Mouse (Mus musculus) embryonic facial prominence, embryonic 13.5 days (tissue): Measurements from ENCODE around the gene Sik1. TPM values are rescaled to one million over a fixed set of nuclear protein-coding genes. Genes with fewer than 3 reads are reported as not detected.
A peak's percentile ranks its signal among the peaks of the same experiment; 100 is the strongest.

Experiments
- ATAC-seq: fragments of 200-750 bp; cut with Nextera tagmentation; 2 replicates; pipeline ENCODE4 v1.8.0; 2017; ENCODE audit warnings: low read depth; ENCODE audit not compliant: insufficient number of reproducible peaks, insufficient read depth, low FRiP score, low TSS enrichment
- H3K27ac ChIP-seq: fragments of 300-500 bp; sonication (generic); 2 replicates; pipeline ENCODE4 v1.5.1; 2015; ENCODE audit warnings: moderate library complexity, mild to moderate bottlenecking, inconsistent platforms
- H3K27me3 ChIP-seq: fragments of 300-500 bp; sonication (generic); 2 replicates; pipeline ENCODE4 v1.6.1; 2015; ENCODE audit warnings: mild to moderate bottlenecking, inconsistent platforms
- H3K36me3 ChIP-seq: fragments of 300-500 bp; sonication (generic); 2 replicates; pipeline ENCODE4 v1.6.1; 2015; ENCODE audit warnings: mild to moderate bottlenecking, inconsistent platforms
- H3K4me1 ChIP-seq: fragments of 300-500 bp; sonication (generic); 2 replicates; pipeline ENCODE4 v1.6.1; 2015; ENCODE audit warnings: inconsistent platforms
- H3K4me2 ChIP-seq: fragments of 300-500 bp; sonication (generic); 2 replicates; pipeline ENCODE4 v1.6.1; 2015; ENCODE audit warnings: moderate library complexity, mild to moderate bottlenecking, inconsistent platforms
- H3K4me3 ChIP-seq: fragments of 300-500 bp; sonication (generic); 2 replicates; pipeline ENCODE4 v1.5.1; 2015; ENCODE audit warnings: mild to moderate bottlenecking, inconsistent platforms
- H3K9ac ChIP-seq: fragments of 300-500 bp; sonication (generic); 2 replicates; pipeline ENCODE4 v1.6.1; 2015; ENCODE audit warnings: mild to moderate bottlenecking, inconsistent platforms
- H3K9me3 ChIP-seq: fragments of 300-500 bp; sonication (generic); 2 replicates; pipeline ENCODE4 v1.6.1; 2016; ENCODE audit warnings: inconsistent platforms
- WGBS: fragments of 180-500 bp; shearing (Covaris S2); methylation state at CpG from one replicate; pipeline ENCODE4 v1.1.7; 2015; ENCODE audit warnings: mixed read lengths; 5-methylcytosine and 5-hydroxymethylcytosine counted together
- polyA plus RNA-seq: library from polyadenylated mRNA; unstranded; fragments of >200 nt; fragmentation: Nextera tagmentation; extraction: Ambion mirVana; gene quantifications from 2 replicates; pipeline ENCODE4 v1.2.1, GENCODE M21; 2015

Gene Sik1
- polyA plus RNA-seq, 1 experiment from 2014 or later, result 15.6 TPM

- H3K4me2 ChIP-seq, result no peak overlapping the region
- 78% methylated on average over 6 of the region's 6 CpGs for WGBS
- ATAC-seq, result no peak
Observed at GRCm38 (mm10) chr17:31862136-31862535, 6.5 kb upstream of the Sik1 start.

GRCm38 (mm10) chr17:31861661-31862060 lies 6.1 kb upstream of the Sik1 start:
- Histone ChIP-seq H3K27ac (no peak overlapping the region), H3K4me3 (no peak overlapping the region), H3K27me3 (no peaks in the 10 kb centered on the region), H3K4me1 (peaks cover 22% of the 10 kb centered on the region), H3K4me2 (no peak overlapping the region), H3K36me3 (no peaks in the 10 kb centered on the region), H3K9me3 (no peaks in the 10 kb centered on the region), H3K9ac (no peak overlapping the region)
- no peak for ATAC-seq
- 86% methylated on average over 5 of the region's 5 CpGs for WGBS

More at GRCm38 (mm10) chr17:31862136-31862535, 6.5 kb upstream of the Sik1 start:
- Histone ChIP-seq H3K27me3 (no peaks in the 10 kb centered on the region), H3K27ac (no peak overlapping the region), H3K9ac (no peak overlapping the region), H3K9me3 (no peaks in the 10 kb centered on the region), H3K36me3 (no peaks in the 10 kb centered on the region), H3K4me1 (peaks cover 17% of the 10 kb centered on the region), H3K4me3 (no peak overlapping the region)

DNA sequence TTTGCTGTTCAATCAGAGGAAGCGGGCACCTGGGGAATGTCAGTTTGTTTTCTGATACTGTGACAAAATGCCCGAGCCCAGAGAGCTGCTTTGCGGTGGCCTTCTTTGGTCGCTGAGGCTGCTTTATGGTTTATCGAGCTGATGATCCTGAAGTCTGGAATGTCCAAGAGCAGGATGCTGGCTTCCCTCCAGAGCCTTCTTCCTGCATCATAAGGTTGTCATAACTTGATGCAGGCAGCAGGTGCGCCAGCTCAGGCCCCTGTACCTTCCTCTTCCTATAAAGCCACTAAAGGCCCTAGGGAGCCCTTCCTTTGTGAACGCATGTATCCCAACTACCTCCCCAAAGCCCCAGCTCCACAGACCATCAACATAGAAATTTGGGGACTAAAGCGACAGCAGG lies 5.3 kb upstream of the Sik1 start:
- Histone ChIP-seq H3K4me2 (no peak overlapping the region), H3K4me1 (peaks cover 27% of the 10 kb centered on the region), H3K9me3 (no peaks in the 10 kb centered on the region), H3K9ac (no peak overlapping the region), H3K36me3 (no peaks in the 10 kb centered on the region), H3K27ac (no peak overlapping the region), H3K27me3 (no peaks in the 10 kb centered on the region), H3K4me3 (no peak overlapping the region)
- 95% methylated on average over 8 of the region's 8 CpGs for whole genome bisulfite sequencing
- no peak for ATAC-seq

- H3K4me1 ChIP-seq, result peaks cover 17% of the 10 kb centered on the region
Observed at GRCm38 (mm10) chr17:31859367-31859766, 3.8 kb upstream of the Sik1 start.

GRCm38 (mm10) chr17:31858786-31859185 lies 3.2 kb upstream of the Sik1 start:
- no peak for ATAC-seq
- Histone ChIP-seq H3K36me3 (no peaks in the 10 kb centered on the region), H3K27me3 (no peaks in the 10 kb centered on the region), H3K4me2 (no peak overlapping the region), H3K9me3 (no peaks in the 10 kb centered on the region), H3K4me3 (no peak overlapping the region), H3K9ac (peak overlapping the region; percentile 21; the same call in 1 of the 2 replicates), H3K27ac (no peak overlapping the region), H3K4me1 (peaks cover 20% of the 10 kb centered on the region)
- WGBS, result 78% methylated on average over 2 of the region's 2 CpGs

More at GRCm38 (mm10) chr17:31859367-31859766, 3.8 kb upstream of the Sik1 start:
- H3K4me2 ChIP-seq, result no peak overlapping the region
- no peak overlapping the region for H3K27ac ChIP-seq
- no peak overlapping the region for H3K9ac ChIP-seq
- H3K36me3 ChIP-seq, result no peaks in the 10 kb centered on the region
- no peak for ATAC-seq
- 57% methylated on average over 2 of the region's 2 CpGs for WGBS
- H3K9me3 ChIP-seq, result no peaks in the 10 kb centered on the region
- H3K4me3 ChIP-seq, result no peak overlapping the region
- no peaks in the 10 kb centered on the region for H3K27me3 ChIP-seq

DNA sequence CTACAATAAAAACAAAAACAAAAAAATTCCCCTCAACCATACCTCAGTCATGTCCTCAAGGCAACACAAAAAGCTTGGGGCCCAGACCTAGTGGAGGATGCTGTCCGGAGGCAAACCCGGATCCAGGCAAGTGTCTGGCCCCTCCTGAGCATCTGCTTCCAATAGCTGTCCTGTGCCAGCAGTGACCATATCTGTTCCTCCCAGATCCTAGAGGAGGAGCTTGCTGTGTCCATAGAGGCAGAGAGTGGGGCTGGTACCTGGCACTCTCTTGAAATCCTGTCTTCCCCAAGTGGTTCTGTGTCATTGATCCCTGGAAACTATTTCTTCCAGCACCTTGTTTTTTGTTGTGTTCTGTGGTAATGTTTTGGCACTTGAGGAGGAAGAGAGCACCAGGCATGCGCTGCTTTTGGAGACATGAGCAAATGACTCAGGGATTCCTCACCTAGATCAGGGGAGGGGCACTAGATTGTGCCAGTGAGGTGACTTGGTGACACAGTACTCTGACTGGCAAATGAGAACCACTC lies 2.4 kb upstream of the Sik1 start:
- peaks cover 29% of the 10 kb centered on the region for H3K4me1 ChIP-seq
- no peaks in the 10 kb centered on the region for H3K9me3 ChIP-seq
- no peak overlapping the region for H3K4me2 ChIP-seq
- H3K9ac ChIP-seq, result no peak overlapping the region
- H3K27ac ChIP-seq, result no peak overlapping the region
- no peak for ATAC-seq
- H3K27me3 ChIP-seq, result no peaks in the 10 kb centered on the region
- H3K4me3 ChIP-seq, result no peak overlapping the region
- WGBS, result 73% methylated on average over 3 of the region's 3 CpGs
- 0 out of 2 replicates have a peak, but pooled peaks cover 3% of the 10 kb centered on the region for H3K36me3 ChIP-seq

DNA sequence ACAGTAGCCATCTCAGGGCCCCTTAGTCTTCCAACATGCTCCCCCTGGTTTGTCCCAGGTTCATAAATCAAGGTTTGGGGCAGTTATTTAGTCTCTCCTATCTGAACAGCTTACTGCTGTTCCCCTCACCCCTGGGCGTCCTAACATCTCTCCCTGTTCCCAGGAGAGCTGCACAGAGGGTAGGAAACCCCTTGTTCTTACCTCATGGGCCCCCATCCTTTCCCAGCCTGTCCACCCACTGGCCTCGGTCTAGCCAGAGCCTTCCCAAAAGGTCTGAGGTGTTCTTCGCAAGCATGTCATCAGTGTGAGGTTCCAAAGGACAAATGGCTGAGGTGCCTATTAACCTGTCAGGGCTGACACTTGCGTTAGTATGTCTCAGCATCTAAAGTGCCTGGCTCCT lies 1.6 kb upstream of the Sik1 start:
- WGBS, result 84% methylated on average over 4 of the region's 4 CpGs
- Histone ChIP-seq H3K9ac (no peak overlapping the region), H3K27ac (peak overlapping the region; percentile 85; the same call in 1 of the 2 replicates), H3K4me3 (no peak overlapping the region), H3K4me2 (peak overlapping the region; percentile 94; the same call in 1 of the 2 replicates), H3K36me3 (0 out of 2 replicates have a peak, but pooled peaks cover 3% of the 10 kb centered on the region), H3K9me3 (no peaks in the 10 kb centered on the region), H3K27me3 (no peaks in the 10 kb centered on the region), H3K4me1 (peaks cover 33% of the 10 kb centered on the region)
- no peak for ATAC-seq

DNA sequence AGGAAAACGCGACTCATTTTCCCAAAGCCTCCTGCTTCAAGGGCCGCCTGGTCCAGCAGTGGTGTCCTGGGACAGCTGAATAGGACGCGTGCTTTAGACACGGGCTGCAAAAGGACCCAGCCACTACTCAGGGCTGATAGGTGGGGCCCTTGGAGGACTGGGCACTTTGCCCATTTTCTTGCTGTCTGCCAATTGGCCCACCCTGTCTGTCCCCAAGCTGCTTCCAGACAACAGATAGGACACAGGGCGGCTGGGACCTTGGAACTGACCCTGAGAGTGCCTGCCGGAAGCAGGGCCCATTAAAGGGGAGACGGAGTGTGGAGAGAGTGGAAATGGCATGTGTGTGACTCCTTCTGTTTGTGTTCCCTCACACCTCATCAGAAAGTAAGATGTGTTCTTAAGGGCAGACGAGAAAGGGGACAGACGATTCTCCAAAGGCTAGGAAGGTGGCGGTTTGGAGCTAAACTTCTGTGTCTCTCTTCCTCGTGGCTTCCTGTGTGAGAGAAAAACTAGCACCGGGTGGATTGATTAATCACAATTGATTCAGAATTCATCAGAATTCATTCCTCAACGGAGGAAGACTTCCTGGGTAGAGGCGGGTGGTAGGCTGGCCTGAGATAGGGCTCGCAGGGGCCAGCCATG lies 1.0 kb upstream of the Sik1 start:
- H3K4me1 ChIP-seq, result peaks cover 35% of the 10 kb centered on the region
- peak overlapping the region; percentile 88 for H3K4me3 ChIP-seq
- peak overlapping the region; percentile 85 for H3K27ac ChIP-seq
- no peaks in the 10 kb centered on the region for H3K9me3 ChIP-seq
- H3K36me3 ChIP-seq, result 0 out of 2 replicates have a peak, but pooled peaks cover 3% of the 10 kb centered on the region
- ATAC-seq, result 0 out of 2 replicates have a peak, but pooled peaks have one; percentile 16
- peak overlapping the region; percentile 75 for H3K9ac ChIP-seq
- 38% methylated on average over 17 of the region's 17 CpGs for WGBS
- H3K27me3 ChIP-seq, result no peaks in the 10 kb centered on the region
- H3K4me2 ChIP-seq, result peak overlapping the region; percentile 94

GRCm38 (mm10) chr17:31854770-31855596 lies 621 bp downstream of the Sik1 start:
- Histone ChIP-seq H3K9me3 (no peaks in the 10 kb centered on the region), H3K9ac (peak overlapping the region; percentile 89), H3K4me2 (peak overlapping the region; percentile 94), H3K4me1 (peaks cover 38% of the 10 kb centered on the region), H3K27me3 (no peaks in the 10 kb centered on the region), H3K4me3 (peak overlapping the region; percentile 88), H3K36me3 (peaks cover 15% of the 10 kb centered on the region), H3K27ac (peak overlapping the region; percentile 55)
- ATAC-seq, result peak; percentile 21
- under 1% methylated on average over 72 of the region's 73 CpGs for WGBS

GRCm38 (mm10) chr17:31853448-31854188 lies 2.0 kb downstream of the Sik1 start:
- Histone ChIP-seq H3K36me3 (peaks cover 28% of the 10 kb centered on the region), H3K4me2 (peak overlapping the region; percentile 94), H3K27ac (no peak overlapping the region), H3K27me3 (no peaks in the 10 kb centered on the region), H3K9ac (0 out of 2 replicates have a peak overlapping the region, but pooled peaks have one; percentile 57), H3K4me1 (peaks cover 38% of the 10 kb centered on the region), H3K4me3 (peak overlapping the region; percentile 88), H3K9me3 (no peaks in the 10 kb centered on the region)
- ATAC-seq, result no peak
- 53% methylated on average over 17 of the region's 17 CpGs for WGBS
